Mouse (Mus musculus): ENCODE results near the gene Tshz2. TPM values are rescaled to one million over a fixed set of nuclear protein-coding genes. Genes with fewer than 3 reads are reported as not detected.

Tshz2 gene
- polyA plus RNA-seq, 1 experiment = 5.8 TPM

DNA sequence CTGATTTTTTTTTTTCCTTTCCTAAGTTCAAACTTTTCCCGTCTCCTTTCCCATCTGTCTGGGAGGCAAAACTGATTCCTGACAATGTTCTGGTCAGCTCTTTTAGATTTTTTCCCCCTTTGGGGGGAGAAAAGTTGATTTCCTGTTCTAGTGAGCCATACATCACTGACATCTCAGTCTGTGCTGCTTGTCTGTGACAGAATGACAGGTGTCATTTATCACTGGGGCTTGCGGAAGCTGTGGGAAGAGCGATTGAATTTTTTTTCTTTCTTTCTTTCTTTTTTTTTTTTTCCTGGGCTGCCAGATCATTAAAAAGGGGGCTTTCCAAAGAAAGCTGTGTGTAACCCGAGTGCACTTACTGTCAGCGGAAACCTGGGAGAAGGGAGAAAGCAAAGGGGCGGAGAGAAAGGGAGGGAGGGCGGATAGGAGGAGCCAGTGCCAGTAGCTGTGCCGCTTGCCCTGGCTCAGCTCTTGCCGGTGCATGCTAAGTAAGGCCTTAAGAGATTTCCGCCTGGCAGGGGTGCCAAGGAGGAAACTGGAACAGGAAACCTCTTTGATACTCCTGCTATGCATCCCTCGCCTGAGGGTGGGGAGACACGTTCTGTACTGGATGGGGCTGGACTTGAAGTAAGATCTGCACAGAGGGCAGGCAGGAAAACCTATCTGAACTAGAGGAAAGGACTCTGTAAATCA, 157.8 kb downstream of the Tshz2 start:
- Histone ChIP-seq H3K4me1 (ENCODE audit: control insufficient read depth, insufficient read depth, insufficient read length) (no peaks in the 10 kb centered on the region; the same call in 1 of the 2 replicates), H3K4me3 (ENCODE audit: extremely low read depth, insufficient read depth, insufficient read length) (no peak overlapping the region)
- 3% methylated on average over 12 of the region's 12 CpGs for WGBS

DNA sequence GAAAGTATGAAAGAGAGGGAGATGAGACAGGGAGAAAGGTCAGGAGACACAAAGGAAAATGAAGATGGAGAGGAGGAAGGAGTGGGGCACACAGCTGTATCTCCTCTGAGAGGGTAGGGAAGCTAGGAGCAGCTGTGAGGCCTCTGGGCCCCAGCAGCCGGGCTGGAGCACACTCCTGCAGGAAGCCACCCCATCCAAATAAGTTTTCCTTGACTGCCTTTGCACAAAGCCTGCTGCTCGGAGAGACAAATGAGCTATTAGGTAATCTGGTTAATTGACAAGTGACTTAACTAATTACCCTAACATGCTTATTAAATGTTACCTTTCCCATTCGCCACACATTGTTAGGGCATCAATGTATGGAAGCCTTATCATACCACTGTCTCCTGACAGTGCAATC, 159.9 kb downstream of the Tshz2 start:
- H3K4me3 ChIP-seq (ENCODE audit: extremely low read depth, insufficient read depth, insufficient read length) = no peak overlapping the region
- no peaks in the 10 kb centered on the region for H3K36me3 ChIP-seq (ENCODE audit: control insufficient read depth, insufficient read depth, low read length)
- no peak for TF ChIP-seq POLR2A (IDR thresholded peaks at IDR 0.05; ENCODE audit: low read depth, low read length)
- no peak for TF ChIP-seq CTCF (IDR thresholded peaks at IDR 0.05; ENCODE audit: extremely low read depth, insufficient read depth, insufficient read length, insufficient replicate concordance)
- H3K4me1 ChIP-seq (ENCODE audit: control insufficient read depth, insufficient read depth, insufficient read length) = no peaks in the 10 kb centered on the region; the same call in 1 of the 2 replicates
- 71% methylated on average over 3 of the region's 3 CpGs for WGBS
- no peak overlapping the region for H3K27ac ChIP-seq (ENCODE audit: insufficient read depth, low read length)
- H3K27me3 ChIP-seq (ENCODE audit: control insufficient read depth, insufficient read depth, low read length) = no peaks in the 10 kb centered on the region
- DNase-seq (ENCODE audit: low read depth in 1 of 2, low spot score in 2 of 2) = no peak

More for the DNA sequence above, 157.8 kb downstream of the Tshz2 start:
- Histone ChIP-seq H3K36me3 (ENCODE audit: control insufficient read depth, insufficient read depth, low read length) (no peaks in the 10 kb centered on the region), H3K27me3 (ENCODE audit: control insufficient read depth, insufficient read depth, low read length) (no peaks in the 10 kb centered on the region), H3K27ac (ENCODE audit: insufficient read depth, low read length) (0 out of 2 replicates have a peak overlapping the region, but pooled peaks have one; percentile 23)
- TF ChIP-seq CTCF (IDR thresholded peaks at IDR 0.05; ENCODE audit: extremely low read depth, insufficient read depth, insufficient read length, insufficient replicate concordance) (no peak), POLR2A (IDR thresholded peaks at IDR 0.05; ENCODE audit: low read depth, low read length) (no peak)
- peak in 1 of 2 experiments; percentile 29 for DNase-seq (ENCODE audit: low read depth in 1 of 2, low spot score in 2 of 2)

DNA sequence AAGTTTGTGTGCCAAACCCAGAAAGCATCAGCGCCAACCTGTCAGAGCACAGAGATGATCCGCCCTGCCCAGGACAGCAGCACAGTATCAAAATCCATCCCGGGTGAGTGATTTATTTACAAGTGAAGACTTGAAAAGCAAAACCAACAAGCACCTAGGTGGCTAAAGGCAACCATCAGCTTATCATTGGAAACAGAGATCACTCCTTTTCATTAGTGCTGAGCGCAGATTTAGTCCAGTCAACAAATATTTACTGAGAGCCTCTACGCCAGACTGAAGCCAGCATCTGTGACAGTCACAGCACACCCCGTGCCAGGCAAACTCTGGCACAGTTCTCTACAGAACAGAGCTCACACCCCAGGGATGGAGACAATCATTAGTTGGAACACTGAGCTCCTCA, 169.4 kb downstream of the Tshz2 start:
- WGBS = 93% methylated on average over 6 of the region's 6 CpGs
- H3K4me1 ChIP-seq (ENCODE audit: control insufficient read depth, insufficient read depth, insufficient read length) = no peaks in the 10 kb centered on the region
- no peak overlapping the region for H3K4me3 ChIP-seq (ENCODE audit: extremely low read depth, insufficient read depth, insufficient read length)
- H3K27ac ChIP-seq (ENCODE audit: insufficient read depth, low read length) = no peak overlapping the region
- DNase-seq (ENCODE audit: low read depth in 1 of 2, low spot score in 2 of 2) = no peak
- no peaks in the 10 kb centered on the region for H3K27me3 ChIP-seq (ENCODE audit: control insufficient read depth, insufficient read depth, low read length)
- TF ChIP-seq CTCF (IDR thresholded peaks at IDR 0.05; ENCODE audit: extremely low read depth, insufficient read depth, insufficient read length, insufficient replicate concordance) (no peak), POLR2A (IDR thresholded peaks at IDR 0.05; ENCODE audit: low read depth, low read length) (no peak)
- no peaks in the 10 kb centered on the region for H3K36me3 ChIP-seq (ENCODE audit: control insufficient read depth, insufficient read depth, low read length)

GRCm38 (mm10) chr2:169804380-169804779, 171.6 kb downstream of the Tshz2 start:
- no peak for DNase-seq (ENCODE audit: low read depth in 1 of 2, low spot score in 2 of 2)
- Histone ChIP-seq H3K27me3 (ENCODE audit: control insufficient read depth, insufficient read depth, low read length) (no peaks in the 10 kb centered on the region), H3K4me3 (ENCODE audit: extremely low read depth, insufficient read depth, insufficient read length) (no peak overlapping the region), H3K27ac (ENCODE audit: insufficient read depth, low read length) (no peak overlapping the region), H3K4me1 (ENCODE audit: control insufficient read depth, insufficient read depth, insufficient read length) (no peaks in the 10 kb centered on the region), H3K36me3 (ENCODE audit: control insufficient read depth, insufficient read depth, low read length) (no peaks in the 10 kb centered on the region)
- no peak for TF ChIP-seq POLR2A (IDR thresholded peaks at IDR 0.05; ENCODE audit: low read depth, low read length)
- no peak for TF ChIP-seq CTCF (IDR thresholded peaks at IDR 0.05; ENCODE audit: extremely low read depth, insufficient read depth, insufficient read length, insufficient replicate concordance)
- 73% methylated on average over 5 of the region's 5 CpGs for WGBS

- H3K4me3 ChIP-seq (ENCODE audit: extremely low read depth, insufficient read depth, insufficient read length) = no peak overlapping the region
- WGBS = 85% methylated on average over 12 of the region's 12 CpGs
- H3K36me3 ChIP-seq (ENCODE audit: control insufficient read depth, insufficient read depth, low read length) = no peaks in the 10 kb centered on the region
- DNase-seq (ENCODE audit: low read depth in 1 of 2, low spot score in 2 of 2) = no peak
- H3K27me3 ChIP-seq (ENCODE audit: control insufficient read depth, insufficient read depth, low read length) = no peaks in the 10 kb centered on the region
- no peaks in the 10 kb centered on the region for H3K4me1 ChIP-seq (ENCODE audit: control insufficient read depth, insufficient read depth, insufficient read length)
- no peak overlapping the region for H3K27ac ChIP-seq (ENCODE audit: insufficient read depth, low read length)
- TF ChIP-seq POLR2A (IDR thresholded peaks at IDR 0.05; ENCODE audit: low read depth, low read length) = no peak
- no peak for TF ChIP-seq CTCF (IDR thresholded peaks at IDR 0.05; ENCODE audit: extremely low read depth, insufficient read depth, insufficient read length, insufficient replicate concordance)
Measured at GRCm38 (mm10) chr2:169805545-169805944, 172.7 kb downstream of the Tshz2 start.

- no peak for TF ChIP-seq CTCF (IDR thresholded peaks at IDR 0.05; ENCODE audit: extremely low read depth, insufficient read depth, insufficient read length, insufficient replicate concordance)
- no peak for TF ChIP-seq POLR2A (IDR thresholded peaks at IDR 0.05; ENCODE audit: low read depth, low read length)
- no peaks in the 10 kb centered on the region for H3K4me1 ChIP-seq (ENCODE audit: control insufficient read depth, insufficient read depth, insufficient read length)
- H3K27me3 ChIP-seq (ENCODE audit: control insufficient read depth, insufficient read depth, low read length) = no peaks in the 10 kb centered on the region
- H3K27ac ChIP-seq (ENCODE audit: insufficient read depth, low read length) = no peak overlapping the region
- WGBS = 94% methylated on average over 5 of the region's 5 CpGs
- no peaks in the 10 kb centered on the region for H3K36me3 ChIP-seq (ENCODE audit: control insufficient read depth, insufficient read depth, low read length)
- H3K4me3 ChIP-seq (ENCODE audit: extremely low read depth, insufficient read depth, insufficient read length) = no peak overlapping the region
- no peak for DNase-seq (ENCODE audit: low read depth in 1 of 2, low spot score in 2 of 2)
Measured at GRCm38 (mm10) chr2:169811589-169811988, 178.8 kb downstream of the Tshz2 start.

DNA sequence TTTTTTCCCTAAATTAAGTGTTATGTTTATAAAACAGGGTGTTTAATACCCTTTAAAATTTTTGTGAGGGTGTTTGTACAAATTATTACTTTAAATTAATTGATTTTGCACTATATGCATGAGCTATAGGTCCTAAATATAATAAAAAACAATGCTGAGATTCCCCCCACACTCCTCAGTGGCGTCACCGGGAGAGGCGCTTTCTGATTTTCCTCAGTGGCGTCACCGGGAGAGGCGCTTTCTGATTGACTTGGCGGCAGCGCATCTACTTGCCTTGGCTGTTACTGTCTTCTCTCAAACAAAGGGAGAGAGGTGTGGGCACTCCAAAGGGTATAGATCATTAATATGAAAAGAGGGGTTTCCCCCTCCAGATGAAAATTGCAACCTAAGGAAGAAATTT, 179.2 kb downstream of the Tshz2 start:
- TF ChIP-seq CTCF (IDR thresholded peaks at IDR 0.05; ENCODE audit: extremely low read depth, insufficient read depth, insufficient read length, insufficient replicate concordance) = no peak
- no peak for TF ChIP-seq POLR2A (IDR thresholded peaks at IDR 0.05; ENCODE audit: low read depth, low read length)
- no peaks in the 10 kb centered on the region for H3K4me1 ChIP-seq (ENCODE audit: control insufficient read depth, insufficient read depth, insufficient read length)
- DNase-seq (ENCODE audit: low read depth in 1 of 2, low spot score in 2 of 2) = no peak
- H3K27ac ChIP-seq (ENCODE audit: insufficient read depth, low read length) = no peak overlapping the region
- no peaks in the 10 kb centered on the region for H3K27me3 ChIP-seq (ENCODE audit: control insufficient read depth, insufficient read depth, low read length)
- no peak overlapping the region for H3K4me3 ChIP-seq (ENCODE audit: extremely low read depth, insufficient read depth, insufficient read length)
- H3K36me3 ChIP-seq (ENCODE audit: control insufficient read depth, insufficient read depth, low read length) = no peaks in the 10 kb centered on the region
- WGBS = 92% methylated on average over 8 of the region's 8 CpGs

All from spleen, adult 2 months (tissue).